Mouse (Mus musculus): ENCODE results near the gene Hgd. TPM values are rescaled to one million over a fixed set of nuclear protein-coding genes. Genes with fewer than 3 reads are reported as not detected.

The Hgd gene
- polyA plus RNA-seq, 1 experiment from 2014 or later, result 2.1 TPM

GRCm38 (mm10) chr16:37663643-37664459 lies 83.9 kb downstream of the Hgd start:
- Histone ChIP-seq H3K9me3 (replicated peaks; ENCODE audit: control insufficient read depth, low read length) (no peaks in the 10 kb centered on the region), H3K4me1 (ENCODE audit: control insufficient read depth, insufficient read depth, low read length) (no peaks in the 10 kb centered on the region), H3K9ac (ENCODE audit: low read length) (no peak overlapping the region), H3K27me3 (ENCODE audit: control insufficient read depth, insufficient read depth, low read length) (no peaks in the 10 kb centered on the region), H3K4me3 (replicated peaks; ENCODE audit: low read length) (no peak overlapping the region), H3K4me2 (ENCODE audit: low read depth, low read length) (no peak overlapping the region), H3K36me3 (ENCODE audit: control insufficient read depth, insufficient read depth, low read length) (no peaks in the 10 kb centered on the region), H3K27ac (ENCODE audit: low read length) (no peak overlapping the region)
- ATAC-seq (ENCODE audit: insufficient read depth, low FRiP score), result no peak
- 44% methylated on average over 9 of the region's 9 CpGs for WGBS

- H3K36me3 ChIP-seq (ENCODE audit: control insufficient read depth, insufficient read depth, low read length), result no peaks in the 10 kb centered on the region
- WGBS, result 57% methylated on average over 5 of the region's 5 CpGs
- no peaks in the 10 kb centered on the region for H3K4me1 ChIP-seq (ENCODE audit: control insufficient read depth, insufficient read depth, low read length)
- no peak overlapping the region for H3K4me3 ChIP-seq (replicated peaks; ENCODE audit: low read length)
- H3K4me2 ChIP-seq (ENCODE audit: low read depth, low read length), result no peak overlapping the region
- no peaks in the 10 kb centered on the region for H3K27me3 ChIP-seq (ENCODE audit: control insufficient read depth, insufficient read depth, low read length)
- no peaks in the 10 kb centered on the region for H3K9me3 ChIP-seq (replicated peaks; ENCODE audit: control insufficient read depth, low read length)
- ATAC-seq (ENCODE audit: insufficient read depth, low FRiP score), result no peak
- H3K9ac ChIP-seq (ENCODE audit: low read length), result no peak overlapping the region
- no peak overlapping the region for H3K27ac ChIP-seq (ENCODE audit: low read length)
Measured at GRCm38 (mm10) chr16:37665394-37665935, 85.5 kb downstream of the Hgd start.

GRCm38 (mm10) chr16:37670666-37671283 lies 90.8 kb downstream of the Hgd start:
- WGBS, result 28% methylated on average over 4 of the region's 4 CpGs

GRCm38 (mm10) chr16:37675326-37675725 lies 95.4 kb downstream of the Hgd start:
- H3K27ac ChIP-seq (ENCODE audit: low read length), result no peak overlapping the region
- ATAC-seq (ENCODE audit: insufficient read depth, low FRiP score), result no peak
- H3K4me2 ChIP-seq (ENCODE audit: low read depth, low read length), result no peak overlapping the region
- no peaks in the 10 kb centered on the region for H3K27me3 ChIP-seq (ENCODE audit: control insufficient read depth, insufficient read depth, low read length)
- 0 out of 2 replicates have a peak, but pooled peaks cover 3% of the 10 kb centered on the region for H3K9me3 ChIP-seq (replicated peaks; ENCODE audit: control insufficient read depth, low read length)
- no peak overlapping the region for H3K4me3 ChIP-seq (replicated peaks; ENCODE audit: low read length)
- no peak overlapping the region for H3K9ac ChIP-seq (ENCODE audit: low read length)
- no peaks in the 10 kb centered on the region for H3K4me1 ChIP-seq (ENCODE audit: control insufficient read depth, insufficient read depth, low read length)
- WGBS, result 83% methylated on average over 5 of the region's 5 CpGs
- H3K36me3 ChIP-seq (ENCODE audit: control insufficient read depth, insufficient read depth, low read length), result no peaks in the 10 kb centered on the region

More at GRCm38 (mm10) chr16:37670666-37671283, 90.8 kb downstream of the Hgd start:
- no peaks in the 10 kb centered on the region for H3K27me3 ChIP-seq (ENCODE audit: control insufficient read depth, insufficient read depth, low read length)
- ATAC-seq (ENCODE audit: insufficient read depth, low FRiP score), result no peak
- H3K9ac ChIP-seq (ENCODE audit: low read length), result no peak overlapping the region
- 0 out of 2 replicates have a peak, but pooled peaks cover 3% of the 10 kb centered on the region for H3K9me3 ChIP-seq (replicated peaks; ENCODE audit: control insufficient read depth, low read length)
- no peaks in the 10 kb centered on the region for H3K36me3 ChIP-seq (ENCODE audit: control insufficient read depth, insufficient read depth, low read length)
- H3K4me2 ChIP-seq (ENCODE audit: low read depth, low read length), result no peak overlapping the region
- no peak overlapping the region for H3K27ac ChIP-seq (ENCODE audit: low read length)
- no peak overlapping the region for H3K4me3 ChIP-seq (replicated peaks; ENCODE audit: low read length)
- no peaks in the 10 kb centered on the region for H3K4me1 ChIP-seq (ENCODE audit: control insufficient read depth, insufficient read depth, low read length)

- Histone ChIP-seq H3K4me2 (ENCODE audit: low read depth, low read length) (no peak overlapping the region), H3K27ac (ENCODE audit: low read length) (no peak overlapping the region), H3K36me3 (ENCODE audit: control insufficient read depth, insufficient read depth, low read length) (no peaks in the 10 kb centered on the region), H3K4me1 (ENCODE audit: control insufficient read depth, insufficient read depth, low read length) (no peaks in the 10 kb centered on the region), H3K9me3 (replicated peaks; ENCODE audit: control insufficient read depth, low read length) (0 out of 2 replicates have a peak, but pooled peaks cover 3% of the 10 kb centered on the region), H3K27me3 (ENCODE audit: control insufficient read depth, insufficient read depth, low read length) (no peaks in the 10 kb centered on the region), H3K9ac (ENCODE audit: low read length) (no peak overlapping the region), H3K4me3 (replicated peaks; ENCODE audit: low read length) (no peak overlapping the region)
- no peak for ATAC-seq (ENCODE audit: insufficient read depth, low FRiP score)
- WGBS, result 56% methylated on average over 17 of the region's 17 CpGs
Measured at GRCm38 (mm10) chr16:37676024-37676676, 96.2 kb downstream of the Hgd start.

GRCm38 (mm10) chr16:37676677-37677072 lies 96.7 kb downstream of the Hgd start:
- H3K27me3 ChIP-seq (ENCODE audit: control insufficient read depth, insufficient read depth, low read length), result no peaks in the 10 kb centered on the region
- H3K36me3 ChIP-seq (ENCODE audit: control insufficient read depth, insufficient read depth, low read length), result no peaks in the 10 kb centered on the region
- no peak for ATAC-seq (ENCODE audit: insufficient read depth, low FRiP score)
- H3K9me3 ChIP-seq (replicated peaks; ENCODE audit: control insufficient read depth, low read length), result 0 out of 2 replicates have a peak, but pooled peaks cover 3% of the 10 kb centered on the region
- H3K4me2 ChIP-seq (ENCODE audit: low read depth, low read length), result no peak overlapping the region
- 55% methylated on average over 4 of the region's 4 CpGs for WGBS
- no peaks in the 10 kb centered on the region for H3K4me1 ChIP-seq (ENCODE audit: control insufficient read depth, insufficient read depth, low read length)
- no peak overlapping the region for H3K9ac ChIP-seq (ENCODE audit: low read length)
- no peak overlapping the region for H3K4me3 ChIP-seq (replicated peaks; ENCODE audit: low read length)
- no peak overlapping the region for H3K27ac ChIP-seq (ENCODE audit: low read length)

- H3K9me3 ChIP-seq (replicated peaks; ENCODE audit: control insufficient read depth, low read length), result 0 out of 2 replicates have a peak, but pooled peaks cover 3% of the 10 kb centered on the region
- 81% methylated on average over 8 of the region's 8 CpGs for WGBS
- H3K9ac ChIP-seq (ENCODE audit: low read length), result no peak overlapping the region
- no peaks in the 10 kb centered on the region for H3K36me3 ChIP-seq (ENCODE audit: control insufficient read depth, insufficient read depth, low read length)
- H3K4me1 ChIP-seq (ENCODE audit: control insufficient read depth, insufficient read depth, low read length), result no peaks in the 10 kb centered on the region
- no peak overlapping the region for H3K4me2 ChIP-seq (ENCODE audit: low read depth, low read length)
- ATAC-seq (ENCODE audit: insufficient read depth, low FRiP score), result no peak
- H3K27me3 ChIP-seq (ENCODE audit: control insufficient read depth, insufficient read depth, low read length), result no peaks in the 10 kb centered on the region
- H3K4me3 ChIP-seq (replicated peaks; ENCODE audit: low read length), result no peak overlapping the region
- no peak overlapping the region for H3K27ac ChIP-seq (ENCODE audit: low read length)
Measured at GRCm38 (mm10) chr16:37677586-37677985, 97.6 kb downstream of the Hgd start.

GRCm38 (mm10) chr16:37680216-37680615 lies 100.3 kb downstream of the Hgd start:
- ATAC-seq (ENCODE audit: insufficient read depth, low FRiP score), result no peak
- H3K27me3 ChIP-seq (ENCODE audit: control insufficient read depth, insufficient read depth, low read length), result no peaks in the 10 kb centered on the region
- H3K4me2 ChIP-seq (ENCODE audit: low read depth, low read length), result no peak overlapping the region
- 81% methylated on average over 2 of the region's 2 CpGs for WGBS
- H3K27ac ChIP-seq (ENCODE audit: low read length), result no peak overlapping the region
- H3K9me3 ChIP-seq (replicated peaks; ENCODE audit: control insufficient read depth, low read length), result no peaks in the 10 kb centered on the region
- no peak overlapping the region for H3K4me3 ChIP-seq (replicated peaks; ENCODE audit: low read length)
- H3K4me1 ChIP-seq (ENCODE audit: control insufficient read depth, insufficient read depth, low read length), result peaks cover 13% of the 10 kb centered on the region
- H3K9ac ChIP-seq (ENCODE audit: low read length), result no peak overlapping the region
- H3K36me3 ChIP-seq (ENCODE audit: control insufficient read depth, insufficient read depth, low read length), result no peaks in the 10 kb centered on the region

- no peak overlapping the region for H3K27ac ChIP-seq (ENCODE audit: low read length)
- H3K9ac ChIP-seq (ENCODE audit: low read length), result no peak overlapping the region
- H3K4me2 ChIP-seq (ENCODE audit: low read depth, low read length), result no peak overlapping the region
- no peaks in the 10 kb centered on the region for H3K36me3 ChIP-seq (ENCODE audit: control insufficient read depth, insufficient read depth, low read length)
- H3K4me3 ChIP-seq (replicated peaks; ENCODE audit: low read length), result no peak overlapping the region
- H3K9me3 ChIP-seq (replicated peaks; ENCODE audit: control insufficient read depth, low read length), result no peaks in the 10 kb centered on the region
- H3K4me1 ChIP-seq (ENCODE audit: control insufficient read depth, insufficient read depth, low read length), result peaks cover 18% of the 10 kb centered on the region
- WGBS, result 73% methylated on average over 8 of the region's 8 CpGs
- H3K27me3 ChIP-seq (ENCODE audit: control insufficient read depth, insufficient read depth, low read length), result no peaks in the 10 kb centered on the region
- no peak for ATAC-seq (ENCODE audit: insufficient read depth, low FRiP score)
Measured at GRCm38 (mm10) chr16:37680831-37681230, 100.9 kb downstream of the Hgd start.
